Mouse (Mus musculus): ENCODE results near the gene Rnf152. TPM values are rescaled to one million over a fixed set of nuclear protein-coding genes. Genes with fewer than 3 reads are reported as not detected.

Gene Rnf152
- polyA plus RNA-seq, 1 experiment: 0.08 TPM

GRCm38 (mm10) chr1:105281277-105281676, 75.2 kb downstream of the Rnf152 start:
- Histone ChIP-seq H3K4me1 (ENCODE audit: control insufficient read depth, insufficient read depth, low read length) (no peaks in the 10 kb centered on the region), H3K27ac (ENCODE audit: insufficient read depth, low read depth, low read length) (no peak overlapping the region), H3K4me3 (ENCODE audit: insufficient read depth, low read length) (no peak overlapping the region)
- TF ChIP-seq POLR2A (IDR thresholded peaks at IDR 0.05; ENCODE audit: borderline replicate concordance, low read depth, low read length): no peak
- no peak for TF ChIP-seq CTCF (IDR thresholded peaks at IDR 0.05; ENCODE audit: low read depth, low read length)

GRCm38 (mm10) chr1:105280160-105280559, 76.3 kb downstream of the Rnf152 start:
- H3K4me1 ChIP-seq (ENCODE audit: control insufficient read depth, insufficient read depth, low read length): no peaks in the 10 kb centered on the region
- H3K4me3 ChIP-seq (ENCODE audit: insufficient read depth, low read length): no peak overlapping the region
- TF ChIP-seq POLR2A (IDR thresholded peaks at IDR 0.05; ENCODE audit: borderline replicate concordance, low read depth, low read length) (no peak), CTCF (IDR thresholded peaks at IDR 0.05; ENCODE audit: low read depth, low read length) (no peak)
- no peak overlapping the region for H3K27ac ChIP-seq (ENCODE audit: insufficient read depth, low read depth, low read length)

GRCm38 (mm10) chr1:105274500-105275194, 81.9 kb downstream of the Rnf152 start:
- H3K4me3 ChIP-seq (ENCODE audit: insufficient read depth, low read length): no peak overlapping the region
- H3K27ac ChIP-seq (ENCODE audit: insufficient read depth, low read depth, low read length): no peak overlapping the region
- H3K4me1 ChIP-seq (ENCODE audit: control insufficient read depth, insufficient read depth, low read length): no peaks in the 10 kb centered on the region
- TF ChIP-seq POLR2A (IDR thresholded peaks at IDR 0.05; ENCODE audit: borderline replicate concordance, low read depth, low read length) (no peak), CTCF (IDR thresholded peaks at IDR 0.05; ENCODE audit: low read depth, low read length) (no peak)

GRCm38 (mm10) chr1:105271104-105271503, 85.4 kb downstream of the Rnf152 start:
- Histone ChIP-seq H3K27ac (ENCODE audit: insufficient read depth, low read depth, low read length) (no peak overlapping the region), H3K4me3 (ENCODE audit: insufficient read depth, low read length) (no peak overlapping the region), H3K4me1 (ENCODE audit: control insufficient read depth, insufficient read depth, low read length) (no peaks in the 10 kb centered on the region)
- TF ChIP-seq CTCF (IDR thresholded peaks at IDR 0.05; ENCODE audit: low read depth, low read length) (no peak), POLR2A (IDR thresholded peaks at IDR 0.05; ENCODE audit: borderline replicate concordance, low read depth, low read length) (no peak)

GRCm38 (mm10) chr1:105263283-105264033, 93.1 kb downstream of the Rnf152 start:
- Histone ChIP-seq H3K4me1 (ENCODE audit: control insufficient read depth, insufficient read depth, low read length) (no peaks in the 10 kb centered on the region), H3K4me3 (ENCODE audit: insufficient read depth, low read length) (no peak overlapping the region), H3K27ac (ENCODE audit: insufficient read depth, low read depth, low read length) (no peak overlapping the region)
- TF ChIP-seq POLR2A (IDR thresholded peaks at IDR 0.05; ENCODE audit: borderline replicate concordance, low read depth, low read length) (no peak), CTCF (IDR thresholded peaks at IDR 0.05; ENCODE audit: low read depth, low read length) (no peak)

GRCm38 (mm10) chr1:105260200-105260599, 96.3 kb downstream of the Rnf152 start:
- no peaks in the 10 kb centered on the region for H3K4me1 ChIP-seq (ENCODE audit: control insufficient read depth, insufficient read depth, low read length)
- no peak overlapping the region for H3K4me3 ChIP-seq (ENCODE audit: insufficient read depth, low read length)
- no peak for TF ChIP-seq POLR2A (IDR thresholded peaks at IDR 0.05; ENCODE audit: borderline replicate concordance, low read depth, low read length)
- no peak for TF ChIP-seq CTCF (IDR thresholded peaks at IDR 0.05; ENCODE audit: low read depth, low read length)
- H3K27ac ChIP-seq (ENCODE audit: insufficient read depth, low read depth, low read length): no peak overlapping the region

- TF ChIP-seq CTCF (IDR thresholded peaks at IDR 0.05; ENCODE audit: low read depth, low read length) (no peak), POLR2A (IDR thresholded peaks at IDR 0.05; ENCODE audit: borderline replicate concordance, low read depth, low read length) (no peak)
- Histone ChIP-seq H3K27ac (ENCODE audit: insufficient read depth, low read depth, low read length) (no peak overlapping the region), H3K4me1 (ENCODE audit: control insufficient read depth, insufficient read depth, low read length) (no peaks in the 10 kb centered on the region), H3K4me3 (ENCODE audit: insufficient read depth, low read length) (no peak overlapping the region)
Observed at GRCm38 (mm10) chr1:105257199-105257598, 99.3 kb downstream of the Rnf152 start.

- Histone ChIP-seq H3K4me1 (ENCODE audit: control insufficient read depth, insufficient read depth, low read length) (no peaks in the 10 kb centered on the region), H3K4me3 (ENCODE audit: insufficient read depth, low read length) (no peak overlapping the region), H3K27ac (ENCODE audit: insufficient read depth, low read depth, low read length) (no peak overlapping the region)
- TF ChIP-seq POLR2A (IDR thresholded peaks at IDR 0.05; ENCODE audit: borderline replicate concordance, low read depth, low read length): no peak
- TF ChIP-seq CTCF (IDR thresholded peaks at IDR 0.05; ENCODE audit: low read depth, low read length): no peak
Observed at GRCm38 (mm10) chr1:105249190-105249589, 107.3 kb downstream of the Rnf152 start.

GRCm38 (mm10) chr1:105246651-105247050, 109.9 kb downstream of the Rnf152 start:
- Histone ChIP-seq H3K4me3 (ENCODE audit: insufficient read depth, low read length) (no peak overlapping the region), H3K27ac (ENCODE audit: insufficient read depth, low read depth, low read length) (no peak overlapping the region), H3K4me1 (ENCODE audit: control insufficient read depth, insufficient read depth, low read length) (no peaks in the 10 kb centered on the region)
- TF ChIP-seq POLR2A (IDR thresholded peaks at IDR 0.05; ENCODE audit: borderline replicate concordance, low read depth, low read length) (no peak), CTCF (IDR thresholded peaks at IDR 0.05; ENCODE audit: low read depth, low read length) (no peak)

GRCm38 (mm10) chr1:105246075-105246574, 110.4 kb downstream of the Rnf152 start:
- TF ChIP-seq CTCF (IDR thresholded peaks at IDR 0.05; ENCODE audit: low read depth, low read length) (no peak), POLR2A (IDR thresholded peaks at IDR 0.05; ENCODE audit: borderline replicate concordance, low read depth, low read length) (no peak)
- no peaks in the 10 kb centered on the region for H3K4me1 ChIP-seq (ENCODE audit: control insufficient read depth, insufficient read depth, low read length)
- H3K27ac ChIP-seq (ENCODE audit: insufficient read depth, low read depth, low read length): no peak overlapping the region
- no peak overlapping the region for H3K4me3 ChIP-seq (ENCODE audit: insufficient read depth, low read length)
